Mouse (Mus musculus): ENCODE data around the gene Rrp9.
"Not testable (repeated sequence)": the region's sequence is repeated elsewhere in the genome, so short reads cannot be mapped to it uniquely, and the experiment has no call there.

Rrp9 gene

GRCm38 (mm10) chr9:106473753-106474105 lies 2.0 kb upstream of the Rrp9 start:
- DNase-seq (ENCODE audit: low spot score) = no peak

GRCm38 (mm10) chr9:106474456-106474855 lies 1.3 kb upstream of the Rrp9 start:
- DNase-seq (ENCODE audit: low spot score) = peak; percentile 86

- no peak for DNase-seq (ENCODE audit: low spot score)
Observed at GRCm38 (mm10) chr9:106475046-106475445, 717 bp upstream of the Rrp9 start.

- DNase-seq (ENCODE audit: low spot score) = peak; percentile 64
Observed at GRCm38 (mm10) chr9:106476002-106476923, 500 bp downstream of the Rrp9 start.

GRCm38 (mm10) chr9:106476924-106477484 lies 1.2 kb downstream of the Rrp9 start, which contains the start of gene Parp3:
TSS of gene Parp3 (minus strand) at chr9:106476949.
- DNase-seq (ENCODE audit: low spot score) = peak; percentile 100

- DNase-seq (ENCODE audit: low spot score) = no peak
Observed at GRCm38 (mm10) chr9:106477649-106478048, 1.9 kb downstream of the Rrp9 start.

GRCm38 (mm10) chr9:106478101-106478500 lies 2.3 kb downstream of the Rrp9 start:
- DNase-seq (ENCODE audit: low spot score) = no peak

- DNase-seq (ENCODE audit: low spot score) = no peak
Observed at GRCm38 (mm10) chr9:106480541-106480940, 4.8 kb downstream of the Rrp9 start.

GRCm38 (mm10) chr9:106481075-106481474 lies 5.3 kb downstream of the Rrp9 start:
- no peak for DNase-seq (ENCODE audit: low spot score)

- no peak for DNase-seq (ENCODE audit: low spot score)
Observed at GRCm38 (mm10) chr9:106481676-106482075, 5.9 kb downstream of the Rrp9 start.

- DNase-seq (ENCODE audit: low spot score) = no peak
Observed at GRCm38 (mm10) chr9:106482578-106483115, 6.9 kb downstream of the Rrp9 start.

- no peak for DNase-seq (ENCODE audit: low spot score)
Observed at GRCm38 (mm10) chr9:106483136-106483535, 7.4 kb downstream of the Rrp9 start.

GRCm38 (mm10) chr9:106483606-106484005 lies 7.8 kb downstream of the Rrp9 start:
- no peak for DNase-seq (ENCODE audit: low spot score)

GRCm38 (mm10) chr9:106485076-106485475 lies 9.3 kb downstream of the Rrp9 start:
- no peak for DNase-seq (ENCODE audit: low spot score)

- not testable (repeated sequence) for DNase-seq (ENCODE audit: low spot score)
Observed at GRCm38 (mm10) chr9:106487602-106488001, 11.8 kb downstream of the Rrp9 start.

- DNase-seq (ENCODE audit: low spot score) = no peak
Observed at GRCm38 (mm10) chr9:106499667-106500066, 23.9 kb downstream of the Rrp9 start, which contains the start of gene Iqcf1. TSS of gene Iqcf1 (plus strand) at chr9:106499967.

GRCm38 (mm10) chr9:106501846-106502245 lies 26.1 kb downstream of the Rrp9 start:
- DNase-seq (ENCODE audit: low spot score) = no peak

- no peak for DNase-seq (ENCODE audit: low spot score)
Observed at GRCm38 (mm10) chr9:106504246-106504645, 28.5 kb downstream of the Rrp9 start.

GRCm38 (mm10) chr9:106509356-106509755 lies 33.6 kb downstream of the Rrp9 start:
- DNase-seq (ENCODE audit: low spot score) = no peak

- no peak for DNase-seq (ENCODE audit: low spot score)
Observed at GRCm38 (mm10) chr9:106512729-106513450, 37.1 kb downstream of the Rrp9 start.

- DNase-seq (ENCODE audit: low spot score) = no peak
Observed at GRCm38 (mm10) chr9:106513566-106513965, 37.8 kb downstream of the Rrp9 start.

- DNase-seq (ENCODE audit: low spot score) = no peak
Observed at GRCm38 (mm10) chr9:106514273-106514672, 38.5 kb downstream of the Rrp9 start, which contains the start of gene Iqcf5. TSS of gene Iqcf5 (plus strand) at chr9:106514573.
